8 mouse cellular contexts compared by ENCODE assay signal in genomic region chr2:145167051-145167663, GRCm38 (mm10). TPM values are rescaled to one million over a fixed set of nuclear protein-coding genes. Genes with fewer than 3 reads are reported as not detected.
DNase-seq lines count a peak whose midpoint lies in the region; ATAC-seq and TF ChIP-seq lines count a peak whose summit lies in the region.

No protein-coding gene starts in this region.

- H3K9me3 ChIP-seq in embryonic facial prominence, embryonic 15.5 days (replicated peaks) = no peaks in the 10 kb centered on the region
- H3K9me3 ChIP-seq in heart, embryonic 11.5 days (replicated peaks; ENCODE audit: control insufficient read depth, low read length) = no peaks in the 10 kb centered on the region
- no peaks in the 10 kb centered on the region for H3K9me3 ChIP-seq in limb, embryonic 14.5 days (ENCODE audit: control insufficient read depth, low read length)
- H3K9me3 ChIP-seq in midbrain, embryonic 14.5 days (ENCODE audit: control insufficient read depth, low read length) = no peaks in the 10 kb centered on the region
- H3K9me3 ChIP-seq in stomach, embryonic 14.5 days (ENCODE audit: control insufficient read depth, low read depth, low read length) = no peaks in the 10 kb centered on the region

- peak overlapping the region; percentile 78 for H3K27ac ChIP-seq in embryonic facial prominence, embryonic 15.5 days (replicated peaks)
- H3K27ac ChIP-seq in heart, embryonic 11.5 days (ENCODE audit: low read depth, low read length) = peak overlapping the region; percentile 50
- H3K27ac ChIP-seq in limb, embryonic 14.5 days (replicated peaks; ENCODE audit: low read depth, low read length) = peak overlapping the region; percentile 65
- peak overlapping the region; percentile 94 for H3K27ac ChIP-seq in midbrain, embryonic 14.5 days (replicated peaks; ENCODE audit: low read depth, low read length)
- H3K27ac ChIP-seq in stomach, embryonic 14.5 days (ENCODE audit: low read length) = peak overlapping the region; percentile 71

- peak overlapping the region; percentile 72 for H3K4me3 ChIP-seq in embryonic facial prominence, embryonic 15.5 days (replicated peaks)
- peak overlapping the region; percentile 83 for H3K4me3 ChIP-seq in heart, embryonic 11.5 days (ENCODE audit: low read depth, low read length)
- peak overlapping the region; percentile 69 for H3K4me3 ChIP-seq in limb, embryonic 14.5 days (replicated peaks; ENCODE audit: low read length)
- peak overlapping the region; percentile 69 for H3K4me3 ChIP-seq in midbrain, embryonic 14.5 days (replicated peaks; ENCODE audit: low read depth, low read length)
- H3K4me3 ChIP-seq in stomach, embryonic 14.5 days (ENCODE audit: low read depth, low read length) = peak overlapping the region; percentile 66

- H3K4me1 ChIP-seq in embryonic facial prominence, embryonic 15.5 days = peaks cover 13% of the 10 kb centered on the region
- peaks cover 4% of the 10 kb centered on the region for H3K4me1 ChIP-seq in heart, embryonic 11.5 days (ENCODE audit: control insufficient read depth, insufficient read depth, low read length)
- H3K4me1 ChIP-seq in limb, embryonic 14.5 days (ENCODE audit: control insufficient read depth, insufficient read depth, low read length) = 0 out of 2 replicates have a peak, but pooled peaks cover 7% of the 10 kb centered on the region
- peaks cover 12% of the 10 kb centered on the region for H3K4me1 ChIP-seq in midbrain, embryonic 14.5 days (ENCODE audit: control insufficient read depth, insufficient read depth, low read length)
- no peaks in the 10 kb centered on the region for H3K4me1 ChIP-seq in stomach, embryonic 14.5 days (ENCODE audit: control insufficient read depth, insufficient read depth, low read length)

- H3K36me3 ChIP-seq in embryonic facial prominence, embryonic 15.5 days = no peaks in the 10 kb centered on the region
- H3K36me3 ChIP-seq in heart, embryonic 11.5 days (ENCODE audit: control insufficient read depth, insufficient read depth, low read length) = no peaks in the 10 kb centered on the region
- H3K36me3 ChIP-seq in limb, embryonic 14.5 days (ENCODE audit: control insufficient read depth, insufficient read depth, low read length) = no peaks in the 10 kb centered on the region
- H3K36me3 ChIP-seq in midbrain, embryonic 14.5 days (ENCODE audit: control insufficient read depth, insufficient read depth, low read length) = no peaks in the 10 kb centered on the region
- no peaks in the 10 kb centered on the region for H3K36me3 ChIP-seq in stomach, embryonic 14.5 days (ENCODE audit: control insufficient read depth, insufficient read depth, low read length)

- H3K4me2 ChIP-seq in embryonic facial prominence, embryonic 15.5 days (replicated peaks) = peak overlapping the region; percentile 92
- H3K4me2 ChIP-seq in heart, embryonic 11.5 days = peak overlapping the region; percentile 94
- H3K4me2 ChIP-seq in limb, embryonic 14.5 days (replicated peaks; ENCODE audit: low read depth, low read length, severe bottlenecking) = peak overlapping the region; percentile 92
- H3K4me2 ChIP-seq in midbrain, embryonic 14.5 days (ENCODE audit: low read length) = peak overlapping the region; percentile 87
- peak overlapping the region; percentile 86 for H3K4me2 ChIP-seq in stomach, embryonic 14.5 days (replicated peaks; ENCODE audit: low read depth, low read length)

- WGBS in embryonic facial prominence, embryonic 15.5 days = under 1% methylated on average over 37 of the region's 38 CpGs
- WGBS in heart, embryonic 11.5 days (ENCODE audit: insufficient replicate concordance) = under 1% methylated on average over 33 of the region's 38 CpGs
- WGBS in limb, embryonic 14.5 days = under 1% methylated on average over 26 of the region's 38 CpGs
- under 1% methylated on average over 38 of the region's 38 CpGs for WGBS in midbrain, embryonic 14.5 days
- under 1% methylated on average over 37 of the region's 38 CpGs for WGBS in stomach, embryonic 14.5 days

- peaks cover 5% of the 10 kb centered on the region; the same call in 1 of the 2 replicates for H3K27me3 ChIP-seq in embryonic facial prominence, embryonic 15.5 days
- H3K27me3 ChIP-seq in heart, embryonic 11.5 days (ENCODE audit: control insufficient read depth, insufficient read depth, low read length) = peaks cover 3% of the 10 kb centered on the region
- H3K27me3 ChIP-seq in limb, embryonic 14.5 days (ENCODE audit: control insufficient read depth, insufficient read depth, low read length) = peaks cover 12% of the 10 kb centered on the region
- no peaks in the 10 kb centered on the region for H3K27me3 ChIP-seq in midbrain, embryonic 14.5 days (ENCODE audit: control insufficient read depth, insufficient read depth, low read length)
- H3K27me3 ChIP-seq in stomach, embryonic 14.5 days (ENCODE audit: control insufficient read depth, insufficient read depth, low read length) = no peaks in the 10 kb centered on the region

- no peak for TF ChIP-seq POLR2A in limb, embryonic 14.5 days (IDR thresholded peaks at IDR 0.05; ENCODE audit: borderline replicate concordance, extremely low read depth, insufficient read depth, insufficient read length)

- H3K9ac ChIP-seq in embryonic facial prominence, embryonic 15.5 days = peak overlapping the region; percentile 62
- H3K9ac ChIP-seq in heart, embryonic 11.5 days (ENCODE audit: low read depth, low read length) = peak overlapping the region; percentile 65
- H3K9ac ChIP-seq in limb, embryonic 14.5 days (ENCODE audit: low read depth, low read length, severe bottlenecking) = peak overlapping the region; percentile 74
- peak overlapping the region; percentile 85 for H3K9ac ChIP-seq in midbrain, embryonic 14.5 days (replicated peaks; ENCODE audit: low read length)
- peak overlapping the region; percentile 71 for H3K9ac ChIP-seq in stomach, embryonic 14.5 days (replicated peaks; ENCODE audit: low read depth, low read length)

- DNase-seq in spleen, adult 18-20 months = peak; percentile 5 to 21
- no peak for DNase-seq in spleen, postnatal 14 days (ENCODE audit: low spot score in 2 of 2)
- DNase-seq in kidney, adult 9 months = peak; percentile 46
- DNase-seq in limb, embryonic 14.5 days (ENCODE audit: low spot score) = peak; percentile 70
- peak; percentile 81 for DNase-seq in midbrain, embryonic 14.5 days

- ATAC-seq in embryonic facial prominence, embryonic 15.5 days (ENCODE audit: insufficient number of reproducible peaks, low FRiP score, low TSS enrichment, low read depth) = peak; percentile 74
- ATAC-seq in heart, embryonic 11.5 days (replicated peaks; ENCODE audit: insufficient number of reproducible peaks, low FRiP score, low TSS enrichment) = peak; percentile 62
- peak; percentile 73 for ATAC-seq in limb, embryonic 14.5 days (ENCODE audit: low FRiP score, low read depth)
- peak; percentile 81 for ATAC-seq in midbrain, embryonic 14.5 days (ENCODE audit: low FRiP score, low TSS enrichment)
- ATAC-seq in stomach, embryonic 14.5 days (ENCODE audit: insufficient number of reproducible peaks, insufficient read depth, low FRiP score, low read depth) = peak; percentile 72

RNA-seq across cellular contexts. Expression of gene Slc24a3, which starts 0.4 kb away (rescaled TPM):
- polyA plus RNA-seq in embryonic facial prominence, embryonic 15.5 days (2015; fragmentation: Nextera tagmentation; extraction: Ambion mirVana) = 3.4 and 3.9 TPM in 2 replicates
- 1.7 and 2.8 TPM in 2 replicates for polyA plus RNA-seq in heart, embryonic 11.5 days (2014; fragmentation: Nextera tagmentation; extraction: Ambion mirVana)
- 7.4 and 7.9 TPM in 2 replicates for polyA plus RNA-seq in limb, embryonic 14.5 days (2012; rRNA removed)
- 4.5 and 4.7 TPM in 2 replicates for polyA plus RNA-seq in limb, embryonic 14.5 days (2014; fragmentation: Nextera tagmentation; extraction: Ambion mirVana)
- 13.1 and 14.4 TPM in 2 replicates for polyA plus RNA-seq in midbrain, embryonic 14.5 days (2014; fragmentation: Nextera tagmentation; extraction: Ambion mirVana)
- 5.1 and 5.6 TPM in 2 replicates for polyA plus RNA-seq in stomach, embryonic 14.5 days (2014; fragmentation: Nextera tagmentation; extraction: Ambion mirVana)

Comparison
In these comparisons a context has a peak if more than half of its experiments do, and no peak if none do; other contexts are left out.
1. DNase-seq: peak in spleen, adult 18-20 months (2 of 2), kidney, adult 9 months (single experiment), limb, embryonic 14.5 days (single experiment) and midbrain, embryonic 14.5 days (single experiment); none in spleen, postnatal 14 days (0 of 2).
2. Peak in every context shown above with its lines, with median percentiles within 50 percentile points of each other: ATAC-seq, H3K27ac ChIP-seq, H3K4me2 ChIP-seq, H3K4me3 ChIP-seq and H3K9ac ChIP-seq.